Mouse (Mus musculus): ENCODE results near the gene Pard3b. TPM values are rescaled to one million over a fixed set of nuclear protein-coding genes. Genes with fewer than 3 reads are reported as not detected.

The Pard3b gene
- total and polyA plus RNA-seq, 3 experiments, result 0.30 to 0.75 (median 0.63) TPM

- Histone ChIP-seq H3K9ac (ENCODE audit: insufficient read depth, low read depth) (no peak overlapping the region), H3K4me1 (ENCODE audit: control insufficient read depth in 1 of 2, insufficient read depth in 2 of 2) (peaks cover 0 to 16% of the 10 kb centered on the region in 2 experiments; a peak in 2 of 4 replicates), H3K4me2 (ENCODE audit: insufficient read depth, low read depth, poor library complexity, severe bottlenecking) (no peak overlapping the region), H3K9me3 (replicated peaks; ENCODE audit: low read length) (no peaks in the 10 kb centered on the region), H3K4me3 (replicated peaks in 1 of 3; ENCODE audit: low read depth in 2 of 3, low read length in 2 of 3, poor library complexity in 1 of 3) (no peak overlapping the region), H3K27me3 (replicated peaks) (no peaks in the 10 kb centered on the region), H3K79me2 (replicated peaks; ENCODE audit: control insufficient read depth, extremely low read depth, insufficient read depth, poor library complexity, severe bottlenecking) (no peaks in the 10 kb centered on the region), H3K27ac (ENCODE audit: insufficient read depth, low read depth) (no peak overlapping the region), H3K36me3 (replicated peaks in 1 of 2; ENCODE audit: control insufficient read depth in 1 of 2, insufficient read depth in 1 of 2, low read length in 1 of 2) (no peaks in the 10 kb centered on the region)
- in situ Hi-C loops (cut with MboI; ENCODE audit: low pct_ligation_motif_present, low pct_unique_long_range_greater_than_20kb, low sequenced_read_pairs) (no loop called here), dilution Hi-C loops (cut with MboI; ENCODE audit: extremely low pct_ligation_motif_present, extremely low pct_unique_long_range_greater_than_20kb, low sequenced_read_pairs) (no loop called here)
- DNase-seq (ENCODE audit: extremely low read depth), result peak; percentile 46
- TF ChIP-seq NELFE (IDR thresholded peaks at IDR 0.05; ENCODE audit: low read depth, low read length), result no peak
- TF ChIP-seq E2F4 (IDR thresholded peaks at IDR 0.05; ENCODE audit: insufficient replicate concordance, low read depth, low read length), result no peak
- no peak for TF ChIP-seq ZKSCAN1 (IDR thresholded peaks at IDR 0.05; ENCODE audit: borderline replicate concordance, low read depth, low read length)
- no peak for TF ChIP-seq SMC3 (IDR thresholded peaks at IDR 0.05; ENCODE audit: low read depth, low read length)
- TF ChIP-seq MAZ (IDR thresholded peaks at IDR 0.05; ENCODE audit: low read depth, low read length), result no peak
- TF ChIP-seq TBP (conservative IDR thresholded peaks at IDR 0.05; ENCODE audit: low read depth, low read length), result no peak
- no peak for TF ChIP-seq RCOR1 (conservative IDR thresholded peaks at IDR 0.05; ENCODE audit: low read depth, low read length)
- TF ChIP-seq CTCF (conservative IDR thresholded peaks at IDR 0.05 in 1 of 2, IDR thresholded peaks at IDR 0.05 in 1 of 2; ENCODE audit: low read depth in 2 of 2, low read length in 2 of 2), result no peak
- no peak for TF ChIP-seq USF1 (IDR thresholded peaks at IDR 0.05; ENCODE audit: low read depth, low read length)
- TF ChIP-seq HCFC1 (IDR thresholded peaks at IDR 0.05; ENCODE audit: low read depth, low read length), result no peak
- no peak for TF ChIP-seq POLR2A (IDR thresholded peaks at IDR 0.05; ENCODE audit: low read depth, low read length)
- TF ChIP-seq MAX (IDR thresholded peaks at IDR 0.05; ENCODE audit: low read length), result no peak
- no peak for TF ChIP-seq MYC (IDR thresholded peaks at IDR 0.05; ENCODE audit: low read depth, low read length)
- TF ChIP-seq CHD2 (IDR thresholded peaks at IDR 0.05; ENCODE audit: low read length), result no peak
- TF ChIP-seq USF2 (conservative IDR thresholded peaks at IDR 0.05; ENCODE audit: low read depth, low read length), result no peak
- TF ChIP-seq ETS1 (conservative IDR thresholded peaks at IDR 0.05; ENCODE audit: low read depth, low read length), result peak; percentile 80
- TF ChIP-seq IRF4 (IDR thresholded peaks at IDR 0.05; ENCODE audit: low read depth, low read length), result no peak
- TF ChIP-seq TCF12 (IDR thresholded peaks at IDR 0.05; ENCODE audit: low read depth, low read length), result no peak
- no peak for TF ChIP-seq MAFK (IDR thresholded peaks at IDR 0.05; ENCODE audit: insufficient replicate concordance, low read length)
- 0 out of 2 replicates have a peak, but pooled peaks have one; percentile 9 for TF ChIP-seq BHLHE40 (IDR thresholded peaks at IDR 0.05; ENCODE audit: low read depth, low read length)
- no peak for TF ChIP-seq RAD21 (IDR thresholded peaks at IDR 0.05; ENCODE audit: low read depth, low read length)
- TF ChIP-seq MXI1 (IDR thresholded peaks at IDR 0.05; ENCODE audit: low read depth, low read length), result no peak
- no peak for TF ChIP-seq KAT2A (IDR thresholded peaks at IDR 0.05; ENCODE audit: insufficient replicate concordance, low read length)
- no peak for TF ChIP-seq UBTF (IDR thresholded peaks at IDR 0.05; ENCODE audit: low read depth, low read length)
- TF ChIP-seq ZC3H11A (IDR thresholded peaks at IDR 0.05; ENCODE audit: low read depth, low read length), result no peak
- TF ChIP-seq JUN (IDR thresholded peaks at IDR 0.05; ENCODE audit: insufficient read depth, low read depth, low read length), result peak; percentile 26; the same call in 1 of the 2 replicates
- TF ChIP-seq GABPA (IDR thresholded peaks at IDR 0.05; ENCODE audit: insufficient replicate concordance, low read depth, low read length), result no peak
- no peak for TF ChIP-seq CHD1 (IDR thresholded peaks at IDR 0.05; ENCODE audit: low read depth, low read length)
- TF ChIP-seq EP300 (IDR thresholded peaks at IDR 0.05; ENCODE audit: low read length), result peak; percentile 92
- TF ChIP-seq ELF1 (IDR thresholded peaks at IDR 0.05; ENCODE audit: low read depth, low read length), result no peak
- TF ChIP-seq ZNF384 (IDR thresholded peaks at IDR 0.05; ENCODE audit: low read depth, low read length), result peak; percentile 65; the same call in 1 of the 2 replicates
- no peak for TF ChIP-seq SIN3A (IDR thresholded peaks at IDR 0.05; ENCODE audit: low read length)
Measured at GRCm38 (mm10) chr1:62555838-62556237, 917.2 kb downstream of the Pard3b start.
